Mouse (Mus musculus) MEL (cell line): ENCODE results near the gene Ensa. TPM values are rescaled to one million over a fixed set of nuclear protein-coding genes. Genes with fewer than 3 reads are reported as not detected.
A peak's percentile ranks its signal among the peaks of the same experiment; 100 is the strongest.

ENCODE experiments used
- DNase-seq: peaks from one replicate; pipeline ENCODE4 v3.0.0; 2011; ENCODE audit warnings: low read depth, low spot score
- H3K27ac ChIP-seq: 2 replicates; pipeline ENCODE4 v1.5.1; 2012; ENCODE audit warnings: low read depth, mild to moderate bottlenecking, control low read depth, low read length, moderate library complexity; ENCODE audit not compliant: control insufficient read depth
- H3K27me3 ChIP-seq, 2 experiments: fragments of 150-350 bp in 1 of 2; sonication (generic) in 1 of 2; 2 replicates each; pipeline ENCODE4 v1.6.1; 2012; ENCODE audit warnings: low read length in 2 of 2, mild to moderate bottlenecking in 2 of 2, improper control_type of control experiment in 1 of 2, moderate library complexity in 1 of 2; ENCODE audit not compliant: insufficient read depth in 2 of 2, control insufficient read depth in 1 of 2
- H3K36me3 ChIP-seq, 2 experiments: 2 replicates each; pipeline ENCODE4 v1.6.1; 2012 to 2014; ENCODE audit warnings: low read length in 2 of 2, improper control_type of control experiment in 1 of 2, inconsistent platforms in 1 of 2, mild to moderate bottlenecking in 1 of 2; ENCODE audit not compliant: insufficient read depth in 2 of 2, control insufficient read depth in 1 of 2
- H3K4me1 ChIP-seq, 2 experiments: fragments of 150-350 bp in 1 of 2; sonication (generic) in 1 of 2; 2 replicates each; pipeline ENCODE4 v1.6.1; 2012; ENCODE audit warnings: low read length in 2 of 2, improper control_type of control experiment in 1 of 2, mild to moderate bottlenecking in 1 of 2; ENCODE audit not compliant: insufficient read depth in 2 of 2, control insufficient read depth in 1 of 2
- H3K4me3 ChIP-seq, 2 experiments: fragments of 150-350 bp in 1 of 2; sonication (generic) in 1 of 2; 2 replicates each; pipeline ENCODE4 v1.5.1; 2012; ENCODE audit warnings: low read depth in 2 of 2, low read length in 2 of 2, mild to moderate bottlenecking in 2 of 2, moderate library complexity in 2 of 2, control low read depth in 1 of 2, improper control_type of control experiment in 1 of 2; ENCODE audit not compliant: control insufficient read depth in 1 of 2, insufficient read depth in 1 of 2
- H3K79me2 ChIP-seq: 2 replicates; pipeline ENCODE4 v1.6.1; 2012; ENCODE audit warnings: mild to moderate bottlenecking, low read length, moderate library complexity; ENCODE audit not compliant: control insufficient read depth, poor library complexity, insufficient read depth
- H3K9ac ChIP-seq: 2 replicates; pipeline ENCODE4 v1.6.1; 2012; ENCODE audit warnings: low read depth, mild to moderate bottlenecking, control low read depth, low read length, moderate library complexity; ENCODE audit not compliant: control insufficient read depth, poor library complexity, severe bottlenecking
- H3K9me3 ChIP-seq: fragments of 150-350 bp; sonication (generic); replicated peaks from 2 replicates; pipeline ENCODE4 v1.6.1; 2012; ENCODE audit warnings: mild to moderate bottlenecking, low read length, improper control_type of control experiment, moderate library complexity; ENCODE audit not compliant: insufficient read depth
- BHLHE40 ChIP-seq: IDR thresholded peaks from 2 replicates; pipeline ENCODE4 v1.6.1; 2012; ENCODE audit warnings: low read depth, mild to moderate bottlenecking, inconsistent platforms, low read length, improper control_type of control experiment, borderline replicate concordance
- CHD1 ChIP-seq: IDR thresholded peaks from 2 replicates; pipeline ENCODE4 v1.6.1; 2012; ENCODE audit warnings: low read depth, mild to moderate bottlenecking, inconsistent platforms, low read length, improper control_type of control experiment
- CTCF ChIP-seq, 3 experiments: IDR thresholded peaks in 2 of 3; conservative IDR thresholded peaks in 1 of 3; 2 replicates each; pipeline ENCODE4 v1.5.1; 2011 to 2012; ENCODE audit warnings: low read length in 3 of 3, low read depth in 2 of 3, mild to moderate bottlenecking in 2 of 3, improper control_type of control experiment in 1 of 3, inconsistent platforms in 1 of 3, mixed read lengths in 1 of 3, moderate library complexity in 1 of 3; ENCODE audit not compliant: control insufficient read depth in 1 of 3, insufficient read depth in 1 of 3, poor library complexity in 1 of 3, severe bottlenecking in 1 of 3
- ELF1 ChIP-seq: IDR thresholded peaks from 2 replicates; pipeline ENCODE4 v1.6.1; 2014; ENCODE audit warnings: low read depth, mild to moderate bottlenecking, inconsistent platforms, low read length, improper control_type of control experiment, moderate library complexity
- ETS1 ChIP-seq: IDR thresholded peaks from 2 replicates; pipeline ENCODE4 v1.6.1; 2012; ENCODE audit warnings: low read depth, mild to moderate bottlenecking, inconsistent platforms, low read length, improper control_type of control experiment, moderate library complexity
- GABPA ChIP-seq: IDR thresholded peaks from 2 replicates; pipeline ENCODE4 v1.6.1; 2012; ENCODE audit warnings: low read depth, mild to moderate bottlenecking, inconsistent platforms, low read length, improper control_type of control experiment, moderate library complexity
- GATA1 ChIP-seq: IDR thresholded peaks from 2 replicates; pipeline ENCODE4 v1.6.1; 2011; ENCODE audit warnings: low read depth, low read length, improper control_type of control experiment
- HCFC1 ChIP-seq: IDR thresholded peaks from 2 replicates; pipeline ENCODE4 v1.6.1; 2012; ENCODE audit warnings: low read depth, mild to moderate bottlenecking, inconsistent platforms, low read length, improper control_type of control experiment, moderate library complexity
- KAT2A ChIP-seq: conservative IDR thresholded peaks from 2 replicates; pipeline ENCODE4 v1.6.1; 2012; ENCODE audit warnings: low read depth, low read length, improper control_type of control experiment, inconsistent platforms
- MAFK ChIP-seq: IDR thresholded peaks from 2 replicates; pipeline ENCODE4 v1.6.1; 2011; ENCODE audit warnings: low read depth, mild to moderate bottlenecking, low read length, improper control_type of control experiment, borderline replicate concordance
- MAZ ChIP-seq: IDR thresholded peaks from 2 replicates; pipeline ENCODE4 v1.6.1; 2012; ENCODE audit warnings: low read depth, mild to moderate bottlenecking, inconsistent platforms, low read length, improper control_type of control experiment
- MYB ChIP-seq: IDR thresholded peaks from 2 replicates; pipeline ENCODE4 v1.6.1; 2011; ENCODE audit warnings: mild to moderate bottlenecking, low read depth, low read length, improper control_type of control experiment
- NELFE ChIP-seq: IDR thresholded peaks from 2 replicates; pipeline ENCODE4 v1.6.1; 2011; ENCODE audit warnings: low read depth, low read length, improper control_type of control experiment
- NRF1 ChIP-seq: IDR thresholded peaks from 2 replicates; pipeline ENCODE4 v1.6.1; 2014; ENCODE audit warnings: low read depth, mild to moderate bottlenecking, inconsistent platforms, low read length, improper control_type of control experiment, moderate library complexity; ENCODE audit not compliant: poor library complexity, insufficient read depth, severe bottlenecking
- RAD21 ChIP-seq: IDR thresholded peaks from 2 replicates; pipeline ENCODE4 v1.6.1; 2011; ENCODE audit warnings: mild to moderate bottlenecking, low read depth, low read length, improper control_type of control experiment
- RCOR1 ChIP-seq: IDR thresholded peaks from 2 replicates; pipeline ENCODE4 v1.6.1; 2012; ENCODE audit warnings: low read depth, mild to moderate bottlenecking, inconsistent platforms, low read length, improper control_type of control experiment
- SIN3A ChIP-seq: IDR thresholded peaks from 2 replicates; pipeline ENCODE4 v1.6.1; 2012; ENCODE audit warnings: low read length, improper control_type of control experiment, inconsistent platforms
- TAL1 ChIP-seq: IDR thresholded peaks from 2 replicates; pipeline ENCODE4 v1.6.1; 2012; ENCODE audit warnings: mild to moderate bottlenecking, inconsistent platforms, low read length, moderate library complexity, mixed read lengths
- TBP ChIP-seq: IDR thresholded peaks from 2 replicates; pipeline ENCODE4 v1.8.0; 2011; ENCODE audit warnings: low read depth, low read length, improper control_type of control experiment
- UBTF ChIP-seq: IDR thresholded peaks from 2 replicates; pipeline ENCODE4 v1.6.1; 2012; ENCODE audit warnings: low read depth, mild to moderate bottlenecking, inconsistent platforms, low read length, improper control_type of control experiment, moderate library complexity, borderline replicate concordance; ENCODE audit not compliant: insufficient read depth
- USF2 ChIP-seq, 2 experiments: IDR thresholded peaks; 2 replicates each; pipeline ENCODE4 v1.6.1; 2011 to 2012; ENCODE audit warnings: improper control_type of control experiment in 2 of 2, low read length in 2 of 2, borderline replicate concordance in 1 of 2, inconsistent platforms in 1 of 2, low read depth in 1 of 2, mild to moderate bottlenecking in 1 of 2; ENCODE audit not compliant: insufficient read depth in 1 of 2
- polyA plus RNA-seq, 2 experiments: library from polyadenylated mRNA; stranded (reverse) in 1 of 2; unstranded in 1 of 2; fragments of >175 nt in 1 of 2; fragments of >200 nt in 1 of 2; gene quantifications; 2 replicates each; pipeline versions ENCODE4 v1.2.1 to v1.2.4; 2012; ENCODE audit warnings: low replicate concordance in 2 of 2, low read depth in 1 of 2; ENCODE audit not compliant: insufficient read length in 2 of 2, insufficient read depth in 1 of 2, missing spikeins in 1 of 2
- total RNA-seq: library from RNA; depleted of rRNA; stranded (reverse); fragments of 300-350 nt; gene quantifications from 2 replicates; pipeline ENCODE4 v1.2.3, GENCODE M21; 2012

Ensa gene
- total and polyA plus RNA-seq, 3 experiments, result 85.2 to 90.5 TPM; not detected in 1

DNA sequence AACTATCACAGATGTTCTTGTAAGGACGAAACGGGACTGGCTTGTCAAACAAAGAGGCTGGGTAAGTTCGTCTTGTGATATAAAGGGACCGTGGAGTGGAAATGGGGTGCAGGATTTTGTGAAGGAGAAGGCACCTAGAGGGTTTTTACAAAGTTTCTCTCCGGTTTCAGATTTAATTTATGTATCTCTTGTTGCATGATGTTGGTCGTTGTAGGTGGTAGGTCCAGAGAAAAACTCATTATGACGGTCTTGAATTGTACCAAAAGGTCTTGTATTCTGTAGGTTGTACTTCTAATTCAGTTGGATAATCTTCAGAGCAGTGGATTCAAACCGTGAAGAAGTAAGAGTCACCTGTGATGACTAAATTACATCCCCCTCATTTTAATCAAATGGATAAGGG is 35.2 kb downstream of the Ensa start:
- Histone ChIP-seq H3K9ac (peak overlapping the region; percentile 92), H3K27ac (peak overlapping the region; percentile 83), H3K36me3 (peaks cover 42 to 55% of the 10 kb centered on the region in 2 experiments), H3K4me1 (peaks cover 37 to 44% of the 10 kb centered on the region in 2 experiments), H3K4me3 (peak overlapping the region; percentile 64 to 90), H3K9me3 (no peaks in the 10 kb centered on the region), H3K27me3 (no peaks in the 10 kb centered on the region), H3K79me2 (peaks cover 61% of the 10 kb centered on the region)
- DNase-seq, result no peak
- TF ChIP-seq HCFC1, result no peak
- no peak for TF ChIP-seq SIN3A
- TF ChIP-seq MAFK, result no peak
- no peak for TF ChIP-seq NELFE
- TF ChIP-seq GABPA, result no peak
- no peak for TF ChIP-seq KAT2A
- TF ChIP-seq TAL1, result no peak
- TF ChIP-seq BHLHE40, result no peak
- TF ChIP-seq NRF1, result no peak
- no peak for TF ChIP-seq MYB
- no peak for TF ChIP-seq RCOR1
- TF ChIP-seq UBTF, result no peak
- no peak for TF ChIP-seq TBP

DNA sequence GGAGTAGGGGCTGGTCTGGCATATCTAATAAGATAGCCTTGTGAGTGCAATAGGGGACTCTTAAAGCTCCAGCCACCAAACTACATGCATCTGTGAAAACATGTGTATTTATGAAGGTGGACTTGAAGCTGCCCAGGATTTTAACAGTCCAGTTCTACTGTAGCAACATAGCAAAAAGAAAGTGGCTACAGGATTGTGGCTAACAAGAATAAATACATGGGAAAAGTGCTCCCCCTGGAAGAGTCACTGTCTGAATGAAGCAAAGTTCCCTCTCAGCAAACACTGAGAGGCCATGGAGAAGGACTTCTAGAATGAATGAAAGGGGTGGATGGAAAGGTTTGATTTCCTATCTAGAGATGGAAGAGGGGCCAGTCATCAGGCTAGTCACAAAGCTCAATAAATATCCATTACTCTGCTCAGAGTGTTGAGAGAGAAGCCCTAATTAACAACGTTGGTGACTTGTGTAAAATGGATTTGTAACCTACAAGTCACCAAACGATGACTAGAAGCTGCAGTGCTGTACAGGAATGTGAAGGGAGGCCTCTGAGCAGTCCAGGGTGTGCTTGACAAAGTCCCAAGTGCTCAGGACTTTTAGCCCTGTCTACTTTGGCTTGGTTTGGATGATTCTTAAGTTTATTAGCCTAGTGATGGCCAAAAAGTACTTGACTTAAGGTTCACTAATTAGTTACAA is 36.1 kb downstream of the Ensa start:
- peaks cover 44 to 65% of the 10 kb centered on the region in 2 experiments for H3K36me3 ChIP-seq
- DNase-seq, result peak; percentile 68
- no peak for TF ChIP-seq RAD21
- TF ChIP-seq USF2 (IDR thresholded peaks at IDR 0.05; ENCODE audit: borderline replicate concordance in 1 of 2, insufficient read depth in 1 of 2, low read depth in 1 of 2, low read length in 2 of 2), result no peak
- TF ChIP-seq GATA1, result no peak
- TF ChIP-seq TBP, result no peak
- TF ChIP-seq ELF1, result no peak
- no peak for TF ChIP-seq CHD1
- TF ChIP-seq MAZ, result no peak
- no peak for TF ChIP-seq CTCF (IDR thresholded peaks at IDR 0.05 in 2 of 3, conservative IDR thresholded peaks at IDR 0.05 in 1 of 3; ENCODE audit: control insufficient read depth in 1 of 3, insufficient read depth in 1 of 3, low read depth in 2 of 3, low read length in 3 of 3, poor library complexity in 1 of 3, severe bottlenecking in 1 of 3)
- TF ChIP-seq RCOR1, result no peak
- no peak for TF ChIP-seq MYB
- TF ChIP-seq ETS1, result no peak
- peaks cover 44 to 53% of the 10 kb centered on the region in 2 experiments for H3K4me1 ChIP-seq
- H3K79me2 ChIP-seq, result peaks cover 68% of the 10 kb centered on the region
- H3K27ac ChIP-seq, result peak overlapping the region; percentile 83
- peak overlapping the region; percentile 64 to 90 for H3K4me3 ChIP-seq
- H3K27me3 ChIP-seq, result no peaks in the 10 kb centered on the region
- no peaks in the 10 kb centered on the region for H3K9me3 ChIP-seq
- peak overlapping the region; percentile 92 for H3K9ac ChIP-seq
